Mouse (Mus musculus): ENCODE results near the gene Bicd2. TPM values are rescaled to one million over a fixed set of nuclear protein-coding genes. Genes with fewer than 3 reads are reported as not detected.

Gene Bicd2
- total RNA-seq, 1 experiment = 25.5 TPM

DNA sequence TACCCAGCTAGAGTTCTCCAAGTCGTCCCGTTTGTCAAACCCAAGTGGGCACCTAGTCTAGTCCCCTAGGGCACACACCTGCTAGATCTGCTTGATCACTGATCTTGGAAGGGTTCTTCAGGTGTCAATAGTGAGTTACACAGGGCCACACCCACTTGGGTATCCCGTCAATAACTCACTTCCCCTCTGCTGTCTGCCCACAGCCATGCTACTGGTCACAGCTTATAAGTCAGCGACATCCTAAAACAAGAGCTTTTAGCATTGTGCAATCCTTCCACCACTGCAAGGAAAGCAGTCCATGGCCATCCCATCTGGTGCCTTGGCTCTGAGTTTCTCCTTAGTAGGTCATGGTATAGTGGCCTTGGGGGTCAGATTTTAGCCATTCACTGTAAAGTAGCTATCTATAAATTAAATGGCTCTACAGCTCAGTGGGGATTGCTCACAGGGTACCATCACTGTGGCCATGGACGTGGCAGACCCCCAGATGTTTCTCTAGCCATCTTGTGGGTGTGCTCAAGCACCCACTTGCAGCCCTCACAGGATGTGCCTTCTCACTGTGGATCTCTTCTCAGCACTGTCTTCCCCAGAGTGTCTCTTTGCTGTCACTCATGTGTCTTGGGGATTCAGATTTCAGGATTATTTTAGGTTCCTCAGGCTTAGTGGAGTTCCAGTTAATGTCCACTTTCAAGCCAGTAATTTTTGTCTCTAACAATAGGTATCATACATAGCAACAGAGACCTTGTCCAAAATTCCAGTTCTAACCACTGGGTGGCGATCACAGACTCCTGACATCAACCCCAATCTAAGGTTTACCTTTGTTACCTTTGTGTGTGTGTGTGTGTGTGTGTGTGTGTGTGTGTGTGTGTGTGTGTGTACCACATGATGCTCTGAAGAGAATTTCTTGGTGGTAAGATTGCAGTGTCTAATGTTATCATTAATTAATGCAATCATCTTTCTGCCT, 14.9 kb upstream of the Bicd2 start:
- peak; percentile 39 for DNase-seq (ENCODE audit: low read depth, low spot score)
- no peak overlapping the region for H3K4me3 ChIP-seq (ENCODE audit: insufficient read depth in 1 of 2, low read depth in 1 of 2, low read length in 2 of 2, poor library complexity in 1 of 2, severe bottlenecking in 1 of 2)
- no peaks in the 10 kb centered on the region for H3K4me1 ChIP-seq (ENCODE audit: control insufficient read depth in 2 of 2, insufficient read depth in 2 of 2, low read length in 2 of 2, poor library complexity in 1 of 2)
- in situ Hi-C loops (cut with MboI; ENCODE audit: low sequenced_read_pairs in 2 of 2, unreplicated experiment in 2 of 2) = no loop called here
- no peak overlapping the region for H3K9ac ChIP-seq (ENCODE audit: insufficient read depth, low read depth, low read length, poor library complexity, severe bottlenecking)
- no peak overlapping the region for H3K27ac ChIP-seq (ENCODE audit: insufficient read depth, low read depth, low read length, poor library complexity, severe bottlenecking)
- no peak for TF ChIP-seq ZNF384 (IDR thresholded peaks at IDR 0.05; ENCODE audit: low read depth, low read length)
- TF ChIP-seq ZC3H11A (IDR thresholded peaks at IDR 0.05; ENCODE audit: borderline replicate concordance, low read depth, low read length) = 0 out of 2 replicates have a peak, but pooled peaks have one; percentile 20
- TF ChIP-seq HCFC1 (IDR thresholded peaks at IDR 0.05; ENCODE audit: borderline replicate concordance, insufficient read depth, low read length) = no peak
- TF ChIP-seq CHD2 (IDR thresholded peaks at IDR 0.05; ENCODE audit: low read depth, low read length) = no peak
- TF ChIP-seq MAFK (IDR thresholded peaks at IDR 0.05; ENCODE audit: insufficient read depth, low read depth, low read length) = no peak
- H3K9me3 ChIP-seq (ENCODE audit: control insufficient read depth, insufficient read depth, low read depth, low read length) = no peaks in the 10 kb centered on the region
- no peaks in the 10 kb centered on the region for H3K36me3 ChIP-seq (ENCODE audit: control insufficient read depth, insufficient read depth, low read length, poor library complexity, severe bottlenecking)

DNA sequence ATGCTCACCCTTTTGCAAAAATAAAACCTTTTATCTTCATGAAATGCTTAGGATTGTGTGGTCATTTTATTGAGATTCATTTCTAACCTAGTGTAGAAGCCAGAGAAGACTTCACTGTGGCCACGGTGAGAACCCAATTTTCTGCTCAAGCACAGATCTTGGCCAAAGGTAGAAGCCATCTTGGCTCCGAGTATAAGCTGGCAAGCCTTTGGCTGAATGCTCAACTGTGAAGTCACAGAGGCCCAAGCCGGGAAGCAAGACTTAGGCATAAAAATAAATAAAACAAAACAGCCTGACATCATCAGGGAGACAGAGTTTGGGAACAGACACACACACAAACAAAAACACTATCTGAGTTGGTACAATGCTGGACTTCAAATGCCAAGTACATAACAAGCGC, 13.3 kb upstream of the Bicd2 start:
- Histone ChIP-seq H3K9ac (ENCODE audit: insufficient read depth, low read depth, low read length, poor library complexity, severe bottlenecking) (no peak overlapping the region), H3K27ac (ENCODE audit: insufficient read depth, low read depth, low read length, poor library complexity, severe bottlenecking) (no peak overlapping the region), H3K4me1 (ENCODE audit: control insufficient read depth in 2 of 2, insufficient read depth in 2 of 2, low read length in 2 of 2, poor library complexity in 1 of 2) (no peaks in the 10 kb centered on the region), H3K9me3 (ENCODE audit: control insufficient read depth, insufficient read depth, low read depth, low read length) (no peaks in the 10 kb centered on the region), H3K4me3 (ENCODE audit: insufficient read depth in 1 of 2, low read depth in 1 of 2, low read length in 2 of 2, poor library complexity in 1 of 2, severe bottlenecking in 1 of 2) (no peak overlapping the region), H3K36me3 (ENCODE audit: control insufficient read depth, insufficient read depth, low read length, poor library complexity, severe bottlenecking) (no peaks in the 10 kb centered on the region)
- no peak for DNase-seq (ENCODE audit: low read depth, low spot score)
- TF ChIP-seq CHD2 (IDR thresholded peaks at IDR 0.05; ENCODE audit: low read depth, low read length) (no peak), ZC3H11A (IDR thresholded peaks at IDR 0.05; ENCODE audit: borderline replicate concordance, low read depth, low read length) (no peak), ZNF384 (IDR thresholded peaks at IDR 0.05; ENCODE audit: low read depth, low read length) (no peak)
- in situ Hi-C loops (cut with MboI; ENCODE audit: low sequenced_read_pairs in 2 of 2, unreplicated experiment in 2 of 2) = no loop called here

DNA sequence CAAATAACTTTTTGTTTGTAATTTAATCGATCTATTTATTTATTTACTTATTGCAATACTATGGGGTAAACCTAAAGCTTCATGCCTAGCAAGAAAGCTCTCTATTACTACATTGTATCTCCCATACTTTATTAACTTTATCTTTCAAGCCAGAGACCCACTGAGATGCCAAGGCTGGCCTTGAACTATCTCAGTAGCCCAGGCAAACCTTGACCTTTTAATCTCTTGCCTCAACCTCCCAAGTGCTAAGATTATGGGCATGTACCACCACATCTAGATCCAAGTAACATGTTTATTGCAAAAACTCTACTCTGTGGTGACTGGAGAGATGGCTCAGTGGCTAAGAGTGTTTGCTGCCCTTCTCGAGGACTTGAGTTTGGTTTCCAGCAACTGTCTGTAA, 8.1 kb upstream of the Bicd2 start:
- no peak for TF ChIP-seq ZNF384 (IDR thresholded peaks at IDR 0.05; ENCODE audit: low read depth, low read length)
- no peak for TF ChIP-seq MAFK (IDR thresholded peaks at IDR 0.05; ENCODE audit: insufficient read depth, low read depth, low read length)
- no peak for TF ChIP-seq ZC3H11A (IDR thresholded peaks at IDR 0.05; ENCODE audit: borderline replicate concordance, low read depth, low read length)
- TF ChIP-seq CHD2 (IDR thresholded peaks at IDR 0.05; ENCODE audit: low read depth, low read length) = no peak
- TF ChIP-seq HCFC1 (IDR thresholded peaks at IDR 0.05; ENCODE audit: borderline replicate concordance, insufficient read depth, low read length) = no peak
- DNase-seq (ENCODE audit: low read depth, low spot score) = no peak
- Histone ChIP-seq H3K4me3 (ENCODE audit: insufficient read depth in 1 of 2, low read depth in 1 of 2, low read length in 2 of 2, poor library complexity in 1 of 2, severe bottlenecking in 1 of 2) (no peak overlapping the region), H3K4me1 (ENCODE audit: control insufficient read depth in 2 of 2, insufficient read depth in 2 of 2, low read length in 2 of 2, poor library complexity in 1 of 2) (no peaks in the 10 kb centered on the region), H3K9ac (ENCODE audit: insufficient read depth, low read depth, low read length, poor library complexity, severe bottlenecking) (no peak overlapping the region), H3K36me3 (ENCODE audit: control insufficient read depth, insufficient read depth, low read length, poor library complexity, severe bottlenecking) (no peaks in the 10 kb centered on the region), H3K27ac (ENCODE audit: insufficient read depth, low read depth, low read length, poor library complexity, severe bottlenecking) (no peak overlapping the region), H3K9me3 (ENCODE audit: control insufficient read depth, insufficient read depth, low read depth, low read length) (no peaks in the 10 kb centered on the region)
- in situ Hi-C loops (cut with MboI; ENCODE audit: low sequenced_read_pairs in 2 of 2, unreplicated experiment in 2 of 2) = no loop called here

DNA sequence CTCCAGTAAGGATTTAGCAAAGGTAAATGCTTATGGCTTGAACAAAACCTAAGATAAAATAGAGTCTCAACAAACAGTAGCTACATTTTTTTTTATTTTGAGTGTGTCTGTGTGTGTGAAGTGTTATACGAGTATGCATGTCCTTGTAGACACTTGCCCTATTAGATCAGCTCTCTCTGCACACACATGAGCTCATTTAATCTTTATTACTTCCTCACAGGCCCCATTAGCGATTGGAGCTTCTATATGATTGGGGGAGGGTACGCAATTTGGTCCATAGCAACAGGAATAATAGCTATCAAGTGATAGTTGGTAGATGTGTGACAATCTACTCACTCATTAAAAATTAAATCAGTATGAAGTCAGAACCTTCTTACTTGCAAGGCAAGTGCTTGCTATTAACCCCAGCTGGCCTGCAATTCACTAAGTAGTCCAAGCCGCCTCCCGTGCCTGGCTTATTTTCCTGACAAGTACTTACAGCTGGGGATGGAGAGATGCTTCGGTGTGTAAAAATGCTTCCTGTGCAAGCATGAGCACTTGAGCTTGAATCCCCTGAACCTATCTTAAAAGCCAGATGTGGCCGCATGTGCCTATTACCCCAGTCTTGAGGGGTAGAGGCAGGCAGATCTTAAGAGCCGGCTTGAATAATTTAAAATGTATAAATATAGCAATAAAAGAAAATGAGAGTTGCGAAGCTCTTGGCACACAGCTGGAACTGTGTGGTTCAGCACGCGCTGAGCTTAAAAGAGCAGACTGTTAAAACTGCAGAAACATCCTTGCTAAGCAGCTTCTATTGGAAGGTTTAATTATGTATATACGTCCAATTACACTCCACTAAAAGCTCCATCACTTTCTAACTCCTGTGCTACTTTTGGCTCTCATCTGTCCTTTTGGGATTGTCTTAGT, 6.1 kb upstream of the Bicd2 start:
- no peak for DNase-seq (ENCODE audit: low read depth, low spot score)
- Histone ChIP-seq H3K36me3 (ENCODE audit: control insufficient read depth, insufficient read depth, low read length, poor library complexity, severe bottlenecking) (no peaks in the 10 kb centered on the region), H3K4me3 (ENCODE audit: insufficient read depth in 1 of 2, low read depth in 1 of 2, low read length in 2 of 2, poor library complexity in 1 of 2, severe bottlenecking in 1 of 2) (no peak overlapping the region), H3K9me3 (ENCODE audit: control insufficient read depth, insufficient read depth, low read depth, low read length) (no peaks in the 10 kb centered on the region), H3K4me1 (ENCODE audit: control insufficient read depth in 2 of 2, insufficient read depth in 2 of 2, low read length in 2 of 2, poor library complexity in 1 of 2) (no peaks in the 10 kb centered on the region), H3K9ac (ENCODE audit: insufficient read depth, low read depth, low read length, poor library complexity, severe bottlenecking) (no peak overlapping the region), H3K27ac (ENCODE audit: insufficient read depth, low read depth, low read length, poor library complexity, severe bottlenecking) (no peak overlapping the region)
- TF ChIP-seq ZC3H11A (IDR thresholded peaks at IDR 0.05; ENCODE audit: borderline replicate concordance, low read depth, low read length) (no peak), HCFC1 (IDR thresholded peaks at IDR 0.05; ENCODE audit: borderline replicate concordance, insufficient read depth, low read length) (no peak), CHD2 (IDR thresholded peaks at IDR 0.05; ENCODE audit: low read depth, low read length) (no peak), ZNF384 (IDR thresholded peaks at IDR 0.05; ENCODE audit: low read depth, low read length) (no peak), MAFK (IDR thresholded peaks at IDR 0.05; ENCODE audit: insufficient read depth, low read depth, low read length) (no peak)
- in situ Hi-C loops (cut with MboI; ENCODE audit: low sequenced_read_pairs in 2 of 2, unreplicated experiment in 2 of 2) = no loop called here
